Mouse (Mus musculus) adrenal gland, postnatal 36 days (tissue): ENCODE data around the gene Gm15080. TPM values are rescaled to one million over a fixed set of nuclear protein-coding genes. Genes with fewer than 3 reads are reported as not detected.
"Not testable (repeated sequence)": the region's sequence is repeated elsewhere in the genome, so short reads cannot be mapped to it uniquely, and the experiment has no call there.

Experiments
- DNase-seq, 2 experiments: peaks; one replicate each; pipeline ENCODE4 v3.0.0; 2021; ENCODE audit warnings: mixed read lengths in 1 of 2
- long read RNA-seq, 2 experiments: library from polyadenylated mRNA; stranded (forward); transcript quantifications; one replicate each; pipeline ENCODE4 v2.0.0; 2021; ENCODE audit warnings: borderline sequencing depth in 2 of 2
- total RNA-seq, 2 experiments: library from RNA; stranded (reverse); gene quantifications; 2 replicates each; pipeline ENCODE4 v1.2.3; 2021

Gm15080 gene
- not detected for total RNA-seq
- long read RNA-seq, experiment 1 = 0 reads
- long read RNA-seq, experiment 2 = 0 reads

GRCm38 (mm10) chrX:147992693-147993092, at the start of gene Gm15080:
Gene Gm15080 (plus strand): TSS chrX:147992993.
- DNase-seq = not testable (repeated sequence)

Other genes with a start within 250 kb of the Gm15080 start
- not detected for gene Gm15128, start 227.0 kb upstream of the Gm15080 start, total RNA-seq
- not detected for gene Gm15107, start 187.7 kb downstream of the Gm15080 start, total RNA-seq